Mouse (Mus musculus): ENCODE results near the gene Rnf25. TPM values are rescaled to one million over a fixed set of nuclear protein-coding genes. Genes with fewer than 3 reads are reported as not detected.

Gene Rnf25
- 24.5 and 27.6 TPM in 2 replicates for total RNA-seq (2015)
- 38.1 and 41.3 TPM in 2 replicates for total RNA-seq (2017)

DNA sequence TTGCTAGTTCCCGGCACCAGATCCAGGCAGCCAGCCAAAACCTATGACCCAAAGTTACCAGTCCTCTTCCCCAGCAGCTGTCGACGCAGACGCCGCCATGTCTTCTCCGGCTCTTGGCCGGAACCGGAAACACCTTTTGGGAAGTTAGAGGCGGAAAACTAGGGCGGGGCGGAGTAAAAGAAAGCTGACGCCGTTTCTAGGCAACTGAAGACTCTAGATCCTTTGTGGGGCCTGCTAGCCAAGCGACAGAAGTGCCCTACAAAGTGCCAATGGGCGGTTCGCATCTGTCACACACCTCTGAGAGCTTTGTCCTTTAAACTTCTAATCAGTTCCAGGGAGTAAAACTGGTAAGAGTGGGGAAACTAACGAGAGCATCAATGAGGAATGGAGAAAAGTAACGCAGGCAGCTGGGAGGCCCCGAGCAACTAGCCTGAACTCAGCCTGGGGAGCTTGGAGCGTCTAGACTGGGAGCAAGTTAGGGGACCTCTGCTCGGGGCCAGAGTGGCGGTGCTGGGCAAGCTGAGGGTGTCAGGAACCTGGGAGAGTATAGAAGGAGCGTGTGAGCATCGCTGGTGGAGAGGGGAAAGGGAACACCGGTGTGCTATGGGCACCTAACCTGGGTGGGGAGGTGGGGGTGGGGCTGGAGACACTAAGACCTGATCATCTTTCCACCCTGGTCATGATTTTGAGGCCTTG, at the start of gene Rnf25, which contains the start of gene Stk36:
Rnf25 (minus strand) TSS at position 131 of the 696 bp plus-strand sequence.
Stk36 (plus strand) TSS at position 179 of the 696 bp plus-strand sequence.
- peak; percentile 99 for ATAC-seq (ENCODE audit: poor library complexity, severe bottlenecking)

- no peak for ATAC-seq (ENCODE audit: poor library complexity, severe bottlenecking)
Measured at GRCm38 (mm10) chr1:74643926-74644325, 42.7 kb upstream of the Rnf25 start.

DNA sequence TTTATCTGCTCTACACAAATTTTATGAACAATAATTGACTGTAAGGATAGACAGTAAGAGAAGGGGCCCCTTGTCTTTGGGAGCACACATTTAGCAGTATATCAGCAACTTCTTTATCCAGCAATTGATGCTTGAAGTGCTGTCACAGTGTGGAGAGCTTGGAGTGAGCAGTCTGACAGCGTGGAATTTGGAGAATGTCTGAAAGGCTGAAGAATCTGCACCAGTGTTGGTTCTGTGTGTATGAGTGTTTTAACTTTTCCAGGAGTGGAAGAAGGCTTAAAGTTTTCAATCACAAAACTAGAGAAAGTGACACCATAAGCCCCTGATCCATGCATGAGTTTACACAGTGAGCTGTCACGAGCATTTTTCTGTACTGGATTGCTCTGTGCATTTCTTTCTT, 42.3 kb upstream of the Rnf25 start:
- ATAC-seq (ENCODE audit: poor library complexity, severe bottlenecking): no peak

GRCm38 (mm10) chr1:74632734-74633133, 31.5 kb upstream of the Rnf25 start:
- ATAC-seq (ENCODE audit: poor library complexity, severe bottlenecking): peak; percentile 87

GRCm38 (mm10) chr1:74628001-74628400, 26.8 kb upstream of the Rnf25 start:
- ATAC-seq (ENCODE audit: poor library complexity, severe bottlenecking): no peak

DNA sequence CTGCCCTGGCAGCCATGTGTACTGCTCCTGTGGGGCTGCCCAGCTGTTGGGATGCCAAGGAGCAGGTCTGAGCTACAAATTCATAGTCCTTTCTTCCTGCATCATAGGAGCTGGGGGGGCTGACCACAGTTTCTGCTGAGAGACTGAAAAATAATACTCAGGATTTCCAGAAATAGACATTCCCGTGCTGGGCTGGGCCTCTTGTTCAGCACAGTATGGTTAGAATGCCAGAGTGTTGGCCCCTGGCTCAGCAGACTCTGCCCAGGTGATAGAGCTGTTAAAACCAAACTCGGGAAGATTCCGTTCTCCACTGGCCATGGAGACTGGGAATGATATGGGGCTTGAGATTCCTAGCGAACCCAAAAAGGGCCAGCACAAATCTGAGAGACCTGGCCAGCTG, 24.9 kb upstream of the Rnf25 start:
- ATAC-seq (ENCODE audit: poor library complexity, severe bottlenecking): no peak

- no peak for ATAC-seq (ENCODE audit: poor library complexity, severe bottlenecking)
Measured at GRCm38 (mm10) chr1:74624183-74624582, 23.0 kb upstream of the Rnf25 start.

DNA sequence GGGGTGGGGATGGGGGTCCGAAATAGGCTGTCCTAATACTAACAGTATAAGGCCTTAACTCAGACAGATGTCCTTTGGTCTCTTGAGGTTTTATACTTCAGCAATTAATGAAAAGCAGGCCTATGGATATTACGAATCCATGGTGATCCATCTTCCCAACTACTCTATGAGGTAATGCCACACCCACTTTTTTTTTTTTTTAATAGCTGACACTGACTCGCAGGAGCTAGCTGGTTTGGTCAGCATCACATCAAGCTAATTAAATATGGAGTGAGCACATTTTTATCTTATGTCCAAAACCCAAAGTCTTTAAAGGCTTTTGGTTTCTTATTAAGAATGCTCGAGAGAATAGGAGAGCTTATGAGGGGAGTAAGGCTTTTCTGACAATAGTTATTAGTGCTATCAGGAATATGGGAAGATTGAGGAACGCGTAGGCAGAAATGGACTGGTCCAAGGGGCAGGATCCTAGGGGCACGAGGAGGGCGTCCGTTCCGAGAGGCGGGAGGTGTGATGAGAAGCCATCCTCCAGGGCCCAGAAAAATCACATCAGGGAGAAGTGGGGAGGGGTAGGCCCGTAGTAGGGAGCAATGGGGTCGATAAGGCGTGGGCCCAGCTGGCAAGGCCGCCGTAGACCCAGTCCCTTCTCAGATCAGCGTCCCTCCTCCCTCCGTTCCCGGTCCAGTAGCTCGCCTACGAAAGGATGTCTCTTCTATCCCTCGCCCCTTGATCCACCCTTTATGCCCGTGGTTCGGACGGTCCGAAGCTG, 513 bp downstream of the Rnf25 start:
- ATAC-seq (ENCODE audit: poor library complexity, severe bottlenecking): peak; percentile 62; the same call in 1 of the 2 replicates

DNA sequence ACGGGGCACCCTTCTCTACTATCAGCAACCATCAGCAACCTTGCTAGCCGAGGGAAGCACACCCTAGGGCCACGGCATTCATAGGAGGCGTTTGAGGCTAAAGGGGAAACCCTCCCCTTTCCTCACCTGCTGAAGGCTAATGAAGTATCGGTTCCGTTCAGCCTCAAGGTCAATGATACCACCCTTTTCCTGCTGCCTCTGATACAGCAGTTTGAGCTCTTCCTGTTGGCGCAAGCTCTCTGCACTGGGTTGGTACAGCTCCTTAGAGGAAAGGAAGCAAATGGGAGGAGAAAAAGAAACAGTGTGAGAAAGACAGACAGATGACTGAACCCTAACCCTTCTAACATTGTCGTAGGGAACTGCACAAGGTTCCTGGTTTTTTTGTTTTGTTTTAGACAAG, 6.8 kb downstream of the Rnf25 start:
- peak; percentile 92 for ATAC-seq (ENCODE audit: poor library complexity, severe bottlenecking)

DNA sequence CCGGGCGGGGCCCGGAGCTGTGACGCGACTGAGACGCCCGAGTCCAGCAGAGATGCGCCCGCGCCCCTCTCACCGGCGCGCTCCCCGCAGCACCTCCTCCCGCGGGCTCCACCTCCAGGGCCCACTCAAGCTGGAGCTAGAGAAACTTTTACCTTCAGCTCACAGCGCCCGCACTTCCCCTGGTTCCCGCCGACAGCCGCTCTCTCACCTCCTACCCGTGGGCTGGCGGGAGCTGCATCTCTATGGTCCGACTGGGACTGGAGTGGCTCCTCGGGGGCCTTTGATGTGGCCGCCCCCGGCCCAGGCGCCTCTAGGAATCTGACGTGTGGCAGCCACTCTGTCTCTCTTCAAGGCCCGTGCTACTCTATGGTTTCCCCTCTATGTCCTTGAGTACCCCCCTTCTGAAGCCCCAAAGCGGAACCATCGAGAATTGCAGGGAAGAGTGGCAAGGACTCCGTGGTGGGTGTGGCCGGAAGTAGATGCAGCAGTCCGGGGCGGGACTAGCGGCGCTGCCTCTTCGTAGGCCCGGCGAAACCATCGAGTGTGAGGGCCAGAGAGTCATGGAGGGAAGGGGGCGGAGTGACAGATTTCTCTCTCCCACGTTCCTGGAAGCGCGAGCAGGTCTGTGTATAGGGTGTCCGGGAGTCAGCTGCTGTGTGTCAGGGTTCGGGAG, 13.3 kb downstream of the Rnf25 start, which contains the start of the genes Zfp142 and Bcs1l:
Zfp142 (minus strand) TSS at position 474 of the 673 bp plus-strand sequence.
Bcs1l (plus strand) TSS at position 517 of the 673 bp plus-strand sequence.
- ATAC-seq (ENCODE audit: poor library complexity, severe bottlenecking): peak; percentile 96

GRCm38 (mm10) chr1:74587233-74587772, 13.9 kb downstream of the Rnf25 start:
- peak; percentile 5 for ATAC-seq (ENCODE audit: poor library complexity, severe bottlenecking)

DNA sequence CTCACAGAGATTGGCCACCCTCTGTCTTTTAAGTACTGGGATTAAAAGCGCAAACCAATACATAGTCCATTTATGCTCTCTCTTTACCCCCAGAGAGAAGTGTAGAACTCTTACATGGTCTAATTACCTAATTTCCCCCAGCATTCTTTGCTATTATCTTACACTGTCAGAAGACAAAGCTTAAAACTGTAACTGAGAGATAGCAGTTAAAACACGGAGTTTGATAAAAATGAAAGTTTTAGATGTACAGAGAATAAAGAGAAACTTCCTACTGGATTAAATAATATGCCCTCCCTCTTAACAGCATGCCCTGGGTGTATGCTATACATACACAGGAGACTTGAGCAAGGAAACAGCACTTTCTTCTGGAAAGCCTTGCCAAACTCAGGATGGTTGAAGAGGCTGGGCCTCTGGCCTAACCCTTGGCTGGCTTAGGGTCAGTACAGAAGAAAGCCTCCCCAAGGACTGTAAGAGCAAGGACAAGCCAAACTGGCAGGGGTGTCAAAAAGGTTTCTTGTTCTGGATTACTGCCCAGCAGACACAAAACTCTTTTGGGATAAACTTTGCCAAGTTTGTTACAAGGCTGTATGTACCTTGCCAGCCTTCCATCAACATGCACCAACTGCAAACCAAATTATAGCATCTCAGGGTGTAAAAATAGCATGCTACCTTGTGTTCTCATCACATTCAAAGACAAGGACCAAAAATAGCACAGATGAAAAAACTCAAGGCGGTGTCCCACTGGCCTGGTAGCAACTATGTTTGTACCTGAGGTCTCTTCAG, 16.4 kb downstream of the Rnf25 start:
- ATAC-seq (ENCODE audit: poor library complexity, severe bottlenecking): no peak

DNA sequence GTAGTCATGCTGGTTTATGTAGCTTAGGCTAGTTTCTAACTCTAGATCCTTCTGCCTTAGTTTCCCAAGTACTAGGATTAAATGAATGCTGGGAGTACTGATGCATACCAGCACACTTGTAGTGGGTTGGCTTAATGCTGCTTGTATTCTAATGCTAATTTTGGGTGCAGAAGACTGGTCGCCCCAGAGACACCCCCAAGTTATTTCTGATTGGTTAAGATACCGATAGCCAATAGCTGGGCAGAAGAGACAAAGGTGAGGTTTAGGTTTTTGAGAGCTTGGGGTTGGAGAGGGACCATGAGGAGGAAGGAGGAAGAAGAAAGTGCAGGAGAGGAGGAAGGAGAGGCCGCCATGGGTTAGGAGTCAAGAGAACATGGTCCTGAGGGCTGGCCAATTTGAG, 18.6 kb downstream of the Rnf25 start:
- no peak for ATAC-seq (ENCODE audit: poor library complexity, severe bottlenecking)

DNA sequence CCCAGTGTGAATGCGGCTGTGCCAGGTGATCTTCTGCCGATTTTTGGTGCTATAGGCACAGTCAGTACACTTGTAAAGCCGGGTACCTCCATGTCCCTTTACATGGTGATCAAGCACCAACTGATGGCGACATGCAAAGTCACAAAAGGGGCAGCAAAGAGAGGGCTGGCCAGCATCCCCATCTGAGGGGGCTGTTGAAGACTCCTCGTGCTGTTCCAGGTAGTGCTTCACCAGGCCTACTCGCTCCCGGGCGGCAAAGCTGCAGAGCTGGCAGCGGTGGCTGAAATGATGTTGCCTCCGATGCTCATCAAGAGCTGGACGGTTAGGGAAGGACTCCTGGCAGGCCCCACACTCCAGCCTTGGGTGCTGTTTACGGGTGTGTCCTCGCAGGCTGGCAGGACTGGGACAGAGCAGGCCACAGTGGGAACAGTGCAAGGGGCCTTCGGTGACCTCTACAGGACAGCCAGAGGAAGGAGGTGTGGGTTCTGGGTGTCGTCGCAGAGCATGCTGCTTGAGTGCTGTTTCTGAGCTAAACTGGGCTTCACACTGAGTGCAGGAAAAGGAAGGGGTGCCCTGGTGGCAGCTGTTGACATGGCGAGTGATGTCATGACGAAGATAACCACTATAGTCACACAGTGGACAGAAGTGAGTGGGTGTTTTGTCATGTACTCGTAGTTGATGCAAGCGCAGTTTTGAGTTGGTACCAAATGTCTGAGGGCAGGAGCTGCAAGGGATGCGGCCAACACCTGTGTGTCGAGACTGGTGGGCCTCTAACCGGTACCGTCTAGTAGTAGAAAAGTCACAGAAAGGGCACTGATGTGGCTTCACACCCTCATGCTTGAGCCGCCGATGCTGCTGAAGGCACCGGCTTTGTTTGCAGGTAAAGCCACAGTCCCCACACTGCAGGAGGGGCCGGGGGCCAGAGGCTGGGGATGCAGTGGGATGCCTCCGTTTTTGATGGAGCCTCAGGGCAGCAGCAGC, 31.2 kb downstream of the Rnf25 start:
- no peak for ATAC-seq (ENCODE audit: poor library complexity, severe bottlenecking)

DNA sequence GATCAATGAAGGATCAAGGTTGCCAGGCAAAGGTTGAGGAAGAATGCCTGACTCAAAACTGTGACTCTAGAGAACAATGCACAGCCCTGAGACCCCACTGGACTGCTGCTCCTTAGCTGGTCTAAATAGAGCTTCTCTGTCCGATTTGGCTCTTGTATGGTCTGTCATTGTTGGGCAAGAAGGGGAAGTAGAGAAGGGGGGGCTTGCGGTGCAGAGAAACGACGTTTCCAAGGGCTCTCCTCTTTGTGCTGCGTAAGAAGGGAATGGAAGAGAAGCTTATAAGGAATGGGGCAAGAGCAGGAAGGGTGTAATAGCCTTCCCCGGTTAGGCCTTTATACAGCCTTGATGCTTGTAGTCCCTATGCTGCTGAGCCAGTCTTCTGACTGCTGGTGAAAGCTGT, 35.4 kb downstream of the Rnf25 start:
- ATAC-seq (ENCODE audit: poor library complexity, severe bottlenecking): peak; percentile 30; the same call in 1 of the 2 replicates

DNA sequence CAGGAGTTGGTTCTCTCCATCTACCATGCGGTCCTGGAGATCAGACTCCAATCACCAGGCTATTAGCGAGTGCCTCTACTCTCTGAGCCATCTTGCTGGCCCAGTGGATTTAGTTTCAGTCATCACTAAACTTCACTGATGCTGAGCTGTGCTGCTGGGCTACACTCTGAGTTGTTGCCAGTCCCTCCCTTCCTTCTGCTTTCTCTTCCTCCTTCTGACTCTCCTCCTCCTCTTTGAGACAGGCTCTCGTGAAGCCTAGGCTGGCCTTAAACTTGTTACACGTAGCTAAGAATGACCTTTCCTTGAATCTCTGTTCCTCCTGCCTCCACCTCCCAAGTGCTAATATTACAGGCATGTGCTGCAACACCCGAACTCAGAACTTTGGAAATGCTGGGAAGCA, 42.1 kb downstream of the Rnf25 start:
- peak; percentile 82 for ATAC-seq (ENCODE audit: poor library complexity, severe bottlenecking)

GRCm38 (mm10) chr1:74544184-74544583, 57.0 kb downstream of the Rnf25 start, which contains the start of gene Usp37:
TSS of gene Usp37 (minus strand) at chr1:74544284.
- no peak for ATAC-seq (ENCODE audit: poor library complexity, severe bottlenecking)

Measured in megakaryocyte, adult 5-6 weeks (primary cell).